Mouse (Mus musculus) lung, postnatal 36 days (tissue): ENCODE measurements at regions not wholly inside any gene's neighbourhood (a gene's known extent, or its start where the extent isn't known, plus 50 kb on each side); places are given as distances from the start of the nearest gene placed in this dataset.
A peak's percentile ranks its signal among the peaks of the same experiment; 100 is the strongest.

ENCODE experiments used
- DNase-seq: peaks from one replicate; pipeline ENCODE4 v3.0.0; 2022; ENCODE audit warnings: mixed read lengths

- no peak for DNase-seq
These were observed 95.3 kb upstream of the Trpm1 start for GRCm38 (mm10) chr7:64058282-64058872.

- peak; percentile 62 for DNase-seq
These were observed 95.8 kb upstream of the Trpm1 start for GRCm38 (mm10) chr7:64057873-64058272.

- DNase-seq: no peak
These were observed 97.1 kb upstream of the Trpm1 start for GRCm38 (mm10) chr7:64056498-64056897.

- DNase-seq: no peak
These were observed 98.6 kb upstream of the Trpm1 start for GRCm38 (mm10) chr7:64054996-64055395.

GRCm38 (mm10) chr7:64053766-64054165, 99.9 kb upstream of the Trpm1 start:
- DNase-seq: no peak

GRCm38 (mm10) chr7:64052400-64052799, 101.2 kb upstream of the Trpm1 start:
- peak; percentile 39 for DNase-seq

- DNase-seq: no peak
These were observed 102.7 kb upstream of the Trpm1 start for GRCm38 (mm10) chr7:64050826-64051401.

- peak; percentile 68 for DNase-seq
These were observed 103.4 kb upstream of the Trpm1 start for GRCm38 (mm10) chr7:64050246-64050645.

- DNase-seq: peak; percentile 37
These were observed 104.3 kb upstream of the Trpm1 start for GRCm38 (mm10) chr7:64049183-64049965.

- peak; percentile 76 for DNase-seq
These were observed 105.0 kb upstream of the Trpm1 start for GRCm38 (mm10) chr7:64048452-64049182.

- DNase-seq: no peak
These were observed 105.8 kb upstream of the Trpm1 start for GRCm38 (mm10) chr7:64047831-64048230.

- DNase-seq: no peak
These were observed 106.6 kb upstream of the Klf13 start for GRCm38 (mm10) chr7:64045292-64045691.

GRCm38 (mm10) chr7:64042978-64043377, 104.3 kb upstream of the Klf13 start:
- DNase-seq: no peak

GRCm38 (mm10) chr7:64041303-64041702, 102.6 kb upstream of the Klf13 start:
- DNase-seq: no peak

- no peak for DNase-seq
These were observed 101.5 kb upstream of the Klf13 start for GRCm38 (mm10) chr7:64040026-64040737.

- DNase-seq: no peak
These were observed 99.1 kb upstream of the Klf13 start for GRCm38 (mm10) chr7:64037701-64038231.

GRCm38 (mm10) chr7:64036154-64036553, 97.4 kb upstream of the Klf13 start:
- DNase-seq: no peak

- DNase-seq: no peak
These were observed 96.4 kb upstream of the Klf13 start for GRCm38 (mm10) chr7:64035025-64035606.

- DNase-seq: no peak
These were observed 95.8 kb upstream of the Klf13 start for GRCm38 (mm10) chr7:64034493-64034892.

GRCm38 (mm10) chr7:64033388-64033787, 94.7 kb upstream of the Klf13 start:
- no peak for DNase-seq

- DNase-seq: no peak
These were observed 94.2 kb upstream of the Klf13 start for GRCm38 (mm10) chr7:64032921-64033354.

GRCm38 (mm10) chr7:64030650-64031049, 91.9 kb upstream of the Klf13 start:
- DNase-seq: no peak
